Mouse (Mus musculus) telencephalon, adult 2 months (tissue): Measurements from ENCODE around the gene 2810004N23Rik.

Experiments used
- DNase-seq: peaks from one replicate; pipeline ENCODE4 v3.0.0-alpha.2; 2011; ENCODE audit warnings: low read depth, low spot score

Gene 2810004N23Rik

GRCm38 (mm10) chr8:124790676-124791075 is 72.2 kb downstream of the 2810004N23Rik start:
- no peak for DNase-seq
